Mouse (Mus musculus): ENCODE results near the gene Phpt1. TPM values are rescaled to one million over a fixed set of nuclear protein-coding genes. Genes with fewer than 3 reads are reported as not detected.

Gene Phpt1
- polyA plus RNA-seq, 1 experiment from 2014 or later: 151 TPM

- no peak overlapping the region for H3K4me3 ChIP-seq (replicated peaks)
- no peak overlapping the region for H3K4me2 ChIP-seq
- no peak for ATAC-seq (ENCODE audit: insufficient read depth, low FRiP score, low read depth)
- peaks cover 42% of the 10 kb centered on the region for H3K36me3 ChIP-seq
- H3K9ac ChIP-seq: no peak overlapping the region
- no peaks in the 10 kb centered on the region for H3K4me1 ChIP-seq
- H3K27me3 ChIP-seq (replicated peaks): no peaks in the 10 kb centered on the region
- WGBS: 72% methylated on average over 3 of the region's 3 CpGs
- no peak overlapping the region for H3K27ac ChIP-seq
- H3K9me3 ChIP-seq: no peaks in the 10 kb centered on the region
These were observed 40.7 kb downstream of the Phpt1 start for GRCm38 (mm10) chr2:25534178-25534865.

- Histone ChIP-seq H3K36me3 (peaks cover 42% of the 10 kb centered on the region), H3K4me1 (no peaks in the 10 kb centered on the region), H3K9me3 (no peaks in the 10 kb centered on the region), H3K27ac (no peak overlapping the region), H3K27me3 (replicated peaks) (no peaks in the 10 kb centered on the region), H3K9ac (no peak overlapping the region), H3K4me3 (replicated peaks) (no peak overlapping the region), H3K4me2 (no peak overlapping the region)
- ATAC-seq (ENCODE audit: insufficient read depth, low FRiP score, low read depth): no peak
- 86% methylated on average over 2 of the region's 2 CpGs for WGBS
These were observed 41.3 kb downstream of the Phpt1 start for GRCm38 (mm10) chr2:25533707-25534106.

GRCm38 (mm10) chr2:25526510-25527302 is 48.3 kb downstream of the Phpt1 start:
- no peak for ATAC-seq (ENCODE audit: insufficient read depth, low FRiP score, low read depth)
- Histone ChIP-seq H3K4me2 (no peak overlapping the region), H3K36me3 (peaks cover 64% of the 10 kb centered on the region), H3K9me3 (no peaks in the 10 kb centered on the region), H3K27ac (no peak overlapping the region), H3K9ac (no peak overlapping the region), H3K27me3 (replicated peaks) (no peaks in the 10 kb centered on the region), H3K4me3 (replicated peaks) (no peak overlapping the region), H3K4me1 (no peaks in the 10 kb centered on the region)
- WGBS: 85% methylated on average over 9 of the region's 9 CpGs

Other genes starting within 250 kb of the Phpt1 start
- gene Man1b1, start 242.9 kb downstream of the Phpt1 start, polyA plus RNA-seq (2015; fragmentation: Nextera tagmentation; extraction: Ambion mirVana): 46.4 and 54.6 TPM in 2 replicates
- gene Dpp7, start 218.9 kb downstream of the Phpt1 start, polyA plus RNA-seq (2015; fragmentation: Nextera tagmentation; extraction: Ambion mirVana): 21.5 and 22.6 TPM in 2 replicates
- gene Uap1l1, start 209.5 kb downstream of the Phpt1 start, polyA plus RNA-seq (2015; fragmentation: Nextera tagmentation; extraction: Ambion mirVana): 41.1 and 46.1 TPM in 2 replicates
- gene Sapcd2, start 202.9 kb downstream of the Phpt1 start, polyA plus RNA-seq (2015; fragmentation: Nextera tagmentation; extraction: Ambion mirVana): 37.6 and 41.7 TPM in 2 replicates
- 10.1 and 13.0 TPM in 2 replicates for gene Entpd2, start 179.3 kb downstream of the Phpt1 start, polyA plus RNA-seq (2015; fragmentation: Nextera tagmentation; extraction: Ambion mirVana)
- 47.0 and 49.6 TPM in 2 replicates for gene Npdc1, start 175.9 kb downstream of the Phpt1 start, polyA plus RNA-seq (2015; fragmentation: Nextera tagmentation; extraction: Ambion mirVana)
- 0.17 and 0.30 TPM in 2 replicates for gene Fut7, start 152.0 kb downstream of the Phpt1 start, polyA plus RNA-seq (2015; fragmentation: Nextera tagmentation; extraction: Ambion mirVana)
- gene Abca2, start 146.5 kb downstream of the Phpt1 start, polyA plus RNA-seq (2015; fragmentation: Nextera tagmentation; extraction: Ambion mirVana): 3.9 and 4.8 TPM in 2 replicates
- 11.9 and 26.5 TPM in 2 replicates for gene Clic3, start 118.4 kb downstream of the Phpt1 start, polyA plus RNA-seq (2015; fragmentation: Nextera tagmentation; extraction: Ambion mirVana)
- gene Paxx, start 114.1 kb downstream of the Phpt1 start, polyA plus RNA-seq (2015; fragmentation: Nextera tagmentation; extraction: Ambion mirVana): 35.3 and 37.4 TPM in 2 replicates
- gene Ptgds, start 105.2 kb downstream of the Phpt1 start, polyA plus RNA-seq (2015; fragmentation: Nextera tagmentation; extraction: Ambion mirVana): 6.8 and 7.5 TPM in 2 replicates
- gene Lcn12, start 81.3 kb downstream of the Phpt1 start, polyA plus RNA-seq (2015; fragmentation: Nextera tagmentation; extraction: Ambion mirVana): not detected in 2 replicates
- 64.4 and 71.4 TPM in 2 replicates for gene Fbxw5, start 74.5 kb downstream of the Phpt1 start, polyA plus RNA-seq (2015; fragmentation: Nextera tagmentation; extraction: Ambion mirVana)
- gene C8g, start 73.5 kb downstream of the Phpt1 start, polyA plus RNA-seq (2015; fragmentation: Nextera tagmentation; extraction: Ambion mirVana): 8.3 and 8.6 TPM in 2 replicates
- gene Traf2, start 28.3 kb downstream of the Phpt1 start, polyA plus RNA-seq (2015; fragmentation: Nextera tagmentation; extraction: Ambion mirVana): 29.4 and 31.2 TPM in 2 replicates
- 371 and 375 TPM in 2 replicates for gene Edf1, start 17.4 kb downstream of the Phpt1 start, polyA plus RNA-seq (2015; fragmentation: Nextera tagmentation; extraction: Ambion mirVana)
- gene Mamdc4, start 379 bp downstream of the Phpt1 start, polyA plus RNA-seq (2015; fragmentation: Nextera tagmentation; extraction: Ambion mirVana): 74.5 and 104 TPM in 2 replicates
- gene Ajm1, start 6.5 kb upstream of the Phpt1 start, polyA plus RNA-seq (2015; fragmentation: Nextera tagmentation; extraction: Ambion mirVana): 1.0 and 1.1 TPM in 2 replicates
- 64.2 and 65.6 TPM in 2 replicates for gene Rabl6, start 33.3 kb upstream of the Phpt1 start, polyA plus RNA-seq (2015; fragmentation: Nextera tagmentation; extraction: Ambion mirVana)
- 0.19 and 0.21 TPM in 2 replicates for gene Ccdc183, start 42.5 kb upstream of the Phpt1 start, polyA plus RNA-seq (2015; fragmentation: Nextera tagmentation; extraction: Ambion mirVana)
- gene Tmem141, start 46.8 kb upstream of the Phpt1 start, polyA plus RNA-seq (2015; fragmentation: Nextera tagmentation; extraction: Ambion mirVana): 24.3 and 25.0 TPM in 2 replicates
- 4.0 and 6.2 TPM in 2 replicates for gene Fcna, start 52.8 kb upstream of the Phpt1 start, polyA plus RNA-seq (2015; fragmentation: Nextera tagmentation; extraction: Ambion mirVana)
- not detected in 2 replicates for gene Lcn8, start 77.9 kb upstream of the Phpt1 start, polyA plus RNA-seq (2015; fragmentation: Nextera tagmentation; extraction: Ambion mirVana)
- gene Lcn5, start 82.7 kb upstream of the Phpt1 start, polyA plus RNA-seq (2015; fragmentation: Nextera tagmentation; extraction: Ambion mirVana): not detected in 2 replicates
- not detected in 2 replicates for gene Lcn6, start 101.6 kb upstream of the Phpt1 start, polyA plus RNA-seq (2015; fragmentation: Nextera tagmentation; extraction: Ambion mirVana)
- not detected in 2 replicates for gene Lcn10, start 107.5 kb upstream of the Phpt1 start, polyA plus RNA-seq (2015; fragmentation: Nextera tagmentation; extraction: Ambion mirVana)
- not detected in 2 replicates for gene Obp2a, start 124.8 kb upstream of the Phpt1 start, polyA plus RNA-seq (2015; fragmentation: Nextera tagmentation; extraction: Ambion mirVana)
- gene Bmyc, start 131.5 kb upstream of the Phpt1 start, polyA plus RNA-seq (2015; fragmentation: Nextera tagmentation; extraction: Ambion mirVana): 79.4 and 83.4 TPM in 2 replicates
- not detected in 2 replicates for gene Obp2b, start 161.8 kb upstream of the Phpt1 start, polyA plus RNA-seq (2015; fragmentation: Nextera tagmentation; extraction: Ambion mirVana)
- gene Lcn3, start 190.3 kb upstream of the Phpt1 start, polyA plus RNA-seq (2015; fragmentation: Nextera tagmentation; extraction: Ambion mirVana): not detected in 2 replicates
- not detected in 2 replicates for gene Lcn11, start 201.8 kb upstream of the Phpt1 start, polyA plus RNA-seq (2015; fragmentation: Nextera tagmentation; extraction: Ambion mirVana)
- not detected in 2 replicates for gene Gm13539, start 207.0 kb upstream of the Phpt1 start, polyA plus RNA-seq (2015; fragmentation: Nextera tagmentation; extraction: Ambion mirVana)
- gene Glt6d1, start 240.6 kb upstream of the Phpt1 start, polyA plus RNA-seq (2015; fragmentation: Nextera tagmentation; extraction: Ambion mirVana): not detected in 2 replicates
- not detected in 2 replicates for gene Lcn9, start 247.9 kb upstream of the Phpt1 start, polyA plus RNA-seq (2015; fragmentation: Nextera tagmentation; extraction: Ambion mirVana)

Measured in stomach, embryonic 15.5 days (tissue).